Mouse (Mus musculus): ENCODE measurements around the gene Sf3b2. TPM values are rescaled to one million over a fixed set of nuclear protein-coding genes. Genes with fewer than 3 reads are reported as not detected.

Sf3b2 gene
- polyA plus RNA-seq, 1 experiment from 2014 or later: 405 TPM

DNA sequence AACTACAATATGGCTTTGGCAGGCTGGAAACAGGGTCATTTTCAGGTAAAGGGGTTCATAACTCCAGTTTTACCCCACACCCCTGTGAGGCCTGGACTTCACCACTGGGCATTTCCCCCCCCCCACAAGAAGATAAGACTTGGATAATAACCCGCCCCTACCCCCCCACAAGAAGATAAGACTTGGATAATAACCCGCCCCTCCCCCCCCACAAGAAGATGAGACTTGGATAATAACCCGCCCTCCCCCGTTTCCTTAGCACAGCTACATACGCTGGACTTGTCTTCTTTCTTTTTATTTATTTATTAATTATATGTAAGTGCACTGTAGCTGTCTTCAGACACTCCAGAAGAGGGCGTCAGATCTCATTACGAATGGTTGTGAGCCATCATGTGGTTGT, 13.8 kb upstream of the Sf3b2 start:
- Histone ChIP-seq H3K4me2 (ENCODE audit: low read depth, severe bottlenecking) (no peak overlapping the region), H3K27me3 (ENCODE audit: control insufficient read depth, insufficient read depth, low read length) (no peaks in the 10 kb centered on the region; the same call in 1 of the 2 replicates), H3K9ac (ENCODE audit: low read length) (no peak overlapping the region), H3K4me1 (ENCODE audit: control insufficient read depth, insufficient read depth, low read length) (no peaks in the 10 kb centered on the region), H3K27ac (replicated peaks; ENCODE audit: low read depth, low read length) (no peak overlapping the region), H3K4me3 (ENCODE audit: low read depth, low read length) (no peak overlapping the region), H3K9me3 (ENCODE audit: control insufficient read depth, low read length) (no peaks in the 10 kb centered on the region), H3K36me3 (ENCODE audit: control insufficient read depth, insufficient read depth, low read length) (no peaks in the 10 kb centered on the region)
- ATAC-seq (ENCODE audit: insufficient number of reproducible peaks, low FRiP score, low TSS enrichment, low read depth): no peak
- 85% methylated on average over 7 of the region's 7 CpGs for WGBS
- DNase-seq (ENCODE audit: low spot score): no peak

DNA sequence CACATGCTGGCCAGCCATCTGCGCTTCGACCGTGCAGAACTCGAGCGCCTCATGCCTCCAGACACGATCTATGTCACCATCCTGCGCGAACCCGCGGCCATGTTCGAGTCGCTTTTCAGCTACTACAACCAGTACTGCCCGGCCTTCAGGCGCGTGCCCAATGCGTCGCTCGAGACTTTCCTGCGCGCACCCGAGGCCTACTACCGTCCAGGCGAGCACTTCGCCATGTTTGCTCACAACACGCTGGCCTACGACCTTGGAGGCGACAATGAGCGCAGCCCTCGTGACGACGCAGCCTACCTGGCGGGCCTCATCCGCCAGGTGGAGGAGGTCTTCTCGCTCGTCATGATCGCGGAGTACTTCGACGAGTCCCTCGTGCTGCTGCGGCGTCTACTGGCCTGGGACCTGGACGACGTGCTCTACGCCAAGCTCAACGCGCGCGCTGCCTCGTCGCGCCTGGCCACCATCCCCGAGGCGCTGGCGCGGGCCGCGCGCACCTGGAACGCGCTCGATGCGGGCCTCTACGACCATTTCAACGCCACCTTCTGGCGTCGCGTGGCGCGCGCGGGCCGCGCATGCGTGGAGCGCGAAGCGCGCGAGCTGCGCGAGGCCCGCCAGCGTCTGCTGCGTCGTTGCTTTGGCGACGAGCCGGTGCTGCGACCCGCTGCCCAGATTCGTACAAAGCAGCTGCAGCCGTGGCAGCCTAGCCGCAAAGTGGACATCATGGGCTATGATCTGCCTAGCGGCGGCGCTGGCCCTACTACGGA, 11.9 kb upstream of the Sf3b2 start:
- Histone ChIP-seq H3K9ac (ENCODE audit: low read length) (no peak overlapping the region), H3K9me3 (ENCODE audit: control insufficient read depth, low read length) (no peaks in the 10 kb centered on the region), H3K4me3 (ENCODE audit: low read depth, low read length) (no peak overlapping the region), H3K4me2 (ENCODE audit: low read depth, severe bottlenecking) (peak overlapping the region; percentile 34; the same call in 1 of the 2 replicates), H3K36me3 (ENCODE audit: control insufficient read depth, insufficient read depth, low read length) (no peaks in the 10 kb centered on the region), H3K27me3 (ENCODE audit: control insufficient read depth, insufficient read depth, low read length) (no peaks in the 10 kb centered on the region; the same call in 1 of the 2 replicates), H3K27ac (replicated peaks; ENCODE audit: low read depth, low read length) (no peak overlapping the region), H3K4me1 (ENCODE audit: control insufficient read depth, insufficient read depth, low read length) (no peaks in the 10 kb centered on the region)
- DNase-seq (ENCODE audit: low spot score) (peak; percentile 47), ATAC-seq (ENCODE audit: insufficient number of reproducible peaks, low FRiP score, low TSS enrichment, low read depth) (no peak)
- 33% methylated on average over 98 of the region's 98 CpGs for WGBS

DNA sequence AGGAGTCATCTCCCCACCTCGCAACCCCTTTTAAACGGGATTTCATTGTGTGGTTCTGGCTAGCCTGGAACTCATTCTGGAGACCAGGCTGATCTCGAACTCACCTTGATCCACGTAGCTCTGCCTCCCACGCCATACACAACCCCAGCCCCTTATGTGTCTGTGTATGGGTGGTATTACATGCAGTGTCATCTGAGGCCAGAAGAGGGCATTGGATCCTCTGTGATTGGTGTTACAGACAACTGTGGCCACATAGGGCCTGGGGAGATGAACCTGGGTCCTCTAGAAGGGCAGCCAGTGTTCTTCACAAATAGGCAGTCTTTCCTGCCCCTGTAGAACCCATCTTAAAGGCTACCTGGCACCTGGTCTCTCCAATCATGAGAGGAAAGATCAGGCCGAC, 11.0 kb upstream of the Sf3b2 start:
- ATAC-seq (ENCODE audit: insufficient number of reproducible peaks, low FRiP score, low TSS enrichment, low read depth) (no peak), DNase-seq (ENCODE audit: low spot score) (no peak)
- H3K36me3 ChIP-seq (ENCODE audit: control insufficient read depth, insufficient read depth, low read length): no peaks in the 10 kb centered on the region

DNA sequence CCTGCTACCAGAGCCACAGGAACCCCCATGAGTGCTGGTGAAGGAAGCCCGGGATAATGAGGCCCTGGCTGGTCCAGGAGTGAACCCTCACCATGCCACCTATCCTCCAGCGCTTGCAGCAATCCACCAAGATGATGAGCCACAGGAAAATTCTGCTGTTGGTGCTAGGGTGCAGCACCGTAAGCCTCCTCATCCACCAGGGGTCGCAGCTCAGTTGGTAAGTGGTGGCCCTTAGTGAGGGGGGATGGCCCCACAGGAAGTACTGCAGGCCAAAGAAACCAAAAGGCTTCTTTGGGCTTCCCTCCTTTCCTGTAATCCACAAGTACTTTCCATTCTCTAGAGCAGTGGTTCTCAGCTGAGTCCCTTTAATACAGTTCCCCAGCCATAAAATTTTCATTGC, 7.2 kb upstream of the Sf3b2 start:
- WGBS: 26% methylated on average over 4 of the region's 4 CpGs
- Histone ChIP-seq H3K27me3 (ENCODE audit: control insufficient read depth, insufficient read depth, low read length) (no peaks in the 10 kb centered on the region), H3K4me1 (ENCODE audit: control insufficient read depth, insufficient read depth, low read length) (no peaks in the 10 kb centered on the region), H3K27ac (replicated peaks; ENCODE audit: low read depth, low read length) (no peak overlapping the region), H3K9me3 (ENCODE audit: control insufficient read depth, low read length) (no peaks in the 10 kb centered on the region), H3K4me2 (ENCODE audit: low read depth, severe bottlenecking) (no peak overlapping the region), H3K9ac (ENCODE audit: low read length) (no peak overlapping the region), H3K4me3 (ENCODE audit: low read depth, low read length) (no peak overlapping the region), H3K36me3 (ENCODE audit: control insufficient read depth, insufficient read depth, low read length) (no peaks in the 10 kb centered on the region)
- peak; percentile 69 for DNase-seq (ENCODE audit: low spot score)
- ATAC-seq (ENCODE audit: insufficient number of reproducible peaks, low FRiP score, low TSS enrichment, low read depth): no peak

More for the DNA sequence above, 11.0 kb upstream of the Sf3b2 start:
- H3K9ac ChIP-seq (ENCODE audit: low read length): no peak overlapping the region
- no peak overlapping the region for H3K4me3 ChIP-seq (ENCODE audit: low read depth, low read length)
- H3K9me3 ChIP-seq (ENCODE audit: control insufficient read depth, low read length): no peaks in the 10 kb centered on the region
- H3K27ac ChIP-seq (replicated peaks; ENCODE audit: low read depth, low read length): no peak overlapping the region
- H3K4me1 ChIP-seq (ENCODE audit: control insufficient read depth, insufficient read depth, low read length): no peaks in the 10 kb centered on the region
- no peaks in the 10 kb centered on the region; the same call in 1 of the 2 replicates for H3K27me3 ChIP-seq (ENCODE audit: control insufficient read depth, insufficient read depth, low read length)
- WGBS: 85% methylated on average over 6 of the region's 6 CpGs
- no peak overlapping the region for H3K4me2 ChIP-seq (ENCODE audit: low read depth, severe bottlenecking)

DNA sequence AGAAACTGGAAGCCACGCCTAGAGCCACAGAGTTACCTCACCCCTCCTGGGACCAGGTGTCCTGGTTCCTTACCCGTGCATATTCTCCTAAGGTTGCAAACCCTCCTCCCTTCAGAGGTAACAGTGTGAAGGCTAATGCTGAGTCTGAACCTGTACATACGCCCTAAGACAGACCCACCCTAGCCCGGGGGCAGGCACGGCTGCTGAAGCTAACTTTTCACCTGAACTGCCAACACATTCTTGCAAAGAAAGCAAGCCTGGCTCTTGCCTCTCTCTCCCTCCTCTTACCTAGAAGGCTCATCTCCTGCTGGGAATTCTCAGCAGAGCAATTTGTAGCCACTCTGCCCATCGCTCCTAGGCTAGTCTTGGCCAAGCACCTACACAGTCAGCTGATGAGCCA, 5.3 kb upstream of the Sf3b2 start:
- 70% methylated on average over 6 of the region's 6 CpGs for WGBS
- Histone ChIP-seq H3K4me2 (ENCODE audit: low read depth, severe bottlenecking) (no peak overlapping the region), H3K4me1 (ENCODE audit: control insufficient read depth, insufficient read depth, low read length) (peaks cover 5% of the 10 kb centered on the region; the same call in 1 of the 2 replicates), H3K27ac (replicated peaks; ENCODE audit: low read depth, low read length) (no peak overlapping the region), H3K9me3 (ENCODE audit: control insufficient read depth, low read length) (no peaks in the 10 kb centered on the region), H3K27me3 (ENCODE audit: control insufficient read depth, insufficient read depth, low read length) (no peaks in the 10 kb centered on the region), H3K4me3 (ENCODE audit: low read depth, low read length) (no peak overlapping the region), H3K36me3 (ENCODE audit: control insufficient read depth, insufficient read depth, low read length) (no peaks in the 10 kb centered on the region), H3K9ac (ENCODE audit: low read length) (no peak overlapping the region)
- no peak for ATAC-seq (ENCODE audit: insufficient number of reproducible peaks, low FRiP score, low TSS enrichment, low read depth)
- DNase-seq (ENCODE audit: low spot score): no peak

DNA sequence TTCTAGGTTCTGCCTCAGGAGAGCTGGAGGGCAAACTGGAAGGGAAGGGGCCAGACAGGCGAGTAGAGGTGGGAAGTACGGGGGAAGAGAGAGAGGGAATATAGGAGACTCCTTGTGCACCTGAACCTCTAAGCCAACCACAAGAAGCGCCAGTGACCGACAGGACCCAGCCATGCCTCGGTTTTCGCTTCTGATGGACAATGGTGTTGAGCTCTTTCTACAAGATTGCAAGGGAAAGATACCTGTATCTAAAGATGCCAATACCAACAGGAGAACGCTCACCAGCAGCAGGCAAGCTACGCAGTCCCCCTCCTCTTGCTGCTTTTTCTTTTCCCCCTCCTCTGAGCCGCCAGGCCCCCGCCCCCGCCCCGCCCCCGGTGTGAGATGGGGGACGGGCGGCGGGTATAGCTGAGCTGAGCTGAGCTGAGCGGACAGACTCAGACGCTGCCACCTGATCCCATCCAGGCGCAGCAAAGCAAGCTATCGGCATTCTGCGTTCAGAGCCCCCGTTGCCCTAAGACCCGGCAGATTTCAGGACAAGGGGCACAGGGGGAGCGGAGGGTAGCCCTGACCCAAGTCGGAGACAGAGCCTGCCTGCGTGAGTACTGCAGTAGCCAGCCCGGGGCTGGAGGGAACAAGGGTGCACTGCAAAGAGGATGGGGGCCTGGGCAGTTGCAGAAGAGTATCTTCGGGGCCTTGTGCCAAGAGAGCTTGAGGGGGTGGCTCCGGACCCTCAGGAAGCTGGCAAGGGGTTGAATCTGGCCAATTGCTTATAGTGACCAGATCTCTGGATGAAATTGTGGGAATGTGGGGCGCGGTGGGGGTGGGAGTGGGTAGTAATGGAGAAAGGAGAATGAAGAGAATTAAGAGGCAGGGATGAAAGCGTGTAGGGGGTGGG, 2.9 kb upstream of the Sf3b2 start, which contains the start of gene Gal3st3:
Gal3st3 (plus strand) TSS at position 429 of the 898 bp plus-strand sequence.
- Histone ChIP-seq H3K4me3 (ENCODE audit: low read depth, low read length) (peak within 1 kb of the TSS; percentile 31), H3K36me3 (ENCODE audit: control insufficient read depth, insufficient read depth, low read length) (peaks cover under 1% of the 10 kb centered on the region; the same call in 1 of the 2 replicates), H3K4me2 (ENCODE audit: low read depth, severe bottlenecking) (peak within 1 kb of the TSS; percentile 49), H3K4me1 (ENCODE audit: control insufficient read depth, insufficient read depth, low read length) (peaks cover 11% of the 10 kb centered on the region), H3K9me3 (ENCODE audit: control insufficient read depth, low read length) (no peaks in the 10 kb centered on the region), H3K27ac (replicated peaks; ENCODE audit: low read depth, low read length) (no peak within 1 kb of the TSS), H3K9ac (ENCODE audit: low read length) (peak within 1 kb of the TSS; percentile 53), H3K27me3 (ENCODE audit: control insufficient read depth, insufficient read depth, low read length) (no peaks in the 10 kb centered on the region)
- peak; percentile 72 for DNase-seq (ENCODE audit: low spot score)
- ATAC-seq (ENCODE audit: insufficient number of reproducible peaks, low FRiP score, low TSS enrichment, low read depth): peak; percentile 41; the same call in 1 of the 2 replicates
- WGBS: 7% methylated on average over 31 of the region's 32 CpGs

DNA sequence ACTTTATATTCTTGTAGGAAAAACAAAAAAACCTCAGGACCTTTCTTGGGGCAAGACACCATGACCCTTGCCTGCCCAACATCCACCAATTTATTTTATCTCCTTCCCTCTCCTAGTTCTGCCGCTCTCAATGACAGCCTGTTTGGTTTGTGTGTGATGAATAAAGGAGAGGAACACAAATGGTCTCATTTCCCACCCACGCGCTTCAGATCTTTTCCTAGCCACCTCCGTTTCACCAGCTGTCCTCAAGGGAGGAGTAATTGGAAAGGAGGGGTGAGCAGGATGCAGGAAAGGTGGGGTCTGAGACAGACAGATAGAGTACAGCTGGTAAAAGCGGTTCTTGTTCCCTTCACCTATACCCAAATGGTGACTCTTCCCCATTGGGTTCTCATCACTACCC, 1.4 kb upstream of the Sf3b2 start:
- H3K9ac ChIP-seq (ENCODE audit: low read length): no peak overlapping the region
- ATAC-seq (ENCODE audit: insufficient number of reproducible peaks, low FRiP score, low TSS enrichment, low read depth) (no peak), DNase-seq (ENCODE audit: low spot score) (no peak)
- H3K36me3 ChIP-seq (ENCODE audit: control insufficient read depth, insufficient read depth, low read length): peaks cover 7% of the 10 kb centered on the region
- no peak overlapping the region for H3K27ac ChIP-seq (replicated peaks; ENCODE audit: low read depth, low read length)
- H3K4me2 ChIP-seq (ENCODE audit: low read depth, severe bottlenecking): no peak overlapping the region
- no peaks in the 10 kb centered on the region for H3K9me3 ChIP-seq (ENCODE audit: control insufficient read depth, low read length)
- H3K4me3 ChIP-seq (ENCODE audit: low read depth, low read length): no peak overlapping the region
- H3K4me1 ChIP-seq (ENCODE audit: control insufficient read depth, insufficient read depth, low read length): peaks cover 11% of the 10 kb centered on the region
- H3K27me3 ChIP-seq (ENCODE audit: control insufficient read depth, insufficient read depth, low read length): no peaks in the 10 kb centered on the region
- WGBS: 47% methylated on average over 5 of the region's 5 CpGs

DNA sequence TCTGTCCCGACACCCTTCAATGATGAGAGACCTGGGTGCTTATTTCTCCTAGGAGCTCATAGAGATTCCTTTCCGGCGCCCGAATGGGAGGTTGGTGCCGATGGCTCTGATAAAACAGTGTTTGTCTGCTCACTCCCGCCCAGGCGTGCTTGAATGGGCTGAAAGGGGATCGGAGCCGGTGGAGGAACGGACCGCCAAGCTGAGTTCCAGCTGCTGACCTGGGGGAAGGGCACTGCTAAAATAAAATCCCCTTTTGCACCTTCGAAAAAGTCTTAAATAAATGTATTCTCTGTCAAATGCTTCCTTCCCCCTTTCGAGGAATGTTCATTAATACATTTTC, 451 bp upstream of the Sf3b2 start:
- Histone ChIP-seq H3K9me3 (ENCODE audit: control insufficient read depth, low read length) (no peaks in the 10 kb centered on the region), H3K27me3 (ENCODE audit: control insufficient read depth, insufficient read depth, low read length) (no peaks in the 10 kb centered on the region), H3K36me3 (ENCODE audit: control insufficient read depth, insufficient read depth, low read length) (peaks cover 7% of the 10 kb centered on the region), H3K4me3 (ENCODE audit: low read depth, low read length) (peak overlapping the region; percentile 91), H3K4me2 (ENCODE audit: low read depth, severe bottlenecking) (peak overlapping the region; percentile 46), H3K27ac (replicated peaks; ENCODE audit: low read depth, low read length) (peak overlapping the region; percentile 44; the same call in 1 of the 2 replicates), H3K9ac (ENCODE audit: low read length) (peak overlapping the region; percentile 56), H3K4me1 (ENCODE audit: control insufficient read depth, insufficient read depth, low read length) (peaks cover 11% of the 10 kb centered on the region)
- WGBS: 4% methylated on average over 13 of the region's 13 CpGs
- ATAC-seq (ENCODE audit: insufficient number of reproducible peaks, low FRiP score, low TSS enrichment, low read depth) (peak; percentile 10; the same call in 1 of the 2 replicates), DNase-seq (ENCODE audit: low spot score) (no peak)
